Mouse (Mus musculus) hindbrain, embryonic 15.5 days (tissue): ENCODE results near the gene Ggct. TPM values are rescaled to one million over a fixed set of nuclear protein-coding genes. Genes with fewer than 3 reads are reported as not detected.
"Not testable (repeated sequence)": the region's sequence is repeated elsewhere in the genome, so short reads cannot be mapped to it uniquely, and the experiment has no call there.

Source experiments
- ATAC-seq: fragments of 200-750 bp; cut with Nextera tagmentation; 2 replicates; pipeline ENCODE4 v1.8.0; 2017; ENCODE audit warnings: low read depth, moderate number of reproducible peaks, moderate TSS enrichment; ENCODE audit not compliant: low FRiP score
- H3K27ac ChIP-seq: fragments of 300-500 bp; sonication (generic); replicated peaks from 2 replicates; pipeline ENCODE4 v1.5.1; 2015; ENCODE audit warnings: mild to moderate bottlenecking, inconsistent platforms
- H3K27me3 ChIP-seq: fragments of 300-500 bp; sonication (generic); 2 replicates; pipeline ENCODE4 v1.6.1; 2015; ENCODE audit warnings: control low read depth, inconsistent platforms
- H3K36me3 ChIP-seq: fragments of 300-500 bp; sonication (generic); 2 replicates; pipeline ENCODE4 v1.6.1; 2015; ENCODE audit warnings: control low read depth, inconsistent platforms
- H3K4me1 ChIP-seq: fragments of 300-500 bp; sonication (generic); replicated peaks from 2 replicates; pipeline ENCODE4 v1.6.1; 2015; ENCODE audit warnings: control low read depth, inconsistent platforms
- H3K4me2 ChIP-seq: fragments of 300-500 bp; sonication (generic); 2 replicates; pipeline ENCODE4 v1.6.1; 2015; ENCODE audit warnings: moderate library complexity, mild to moderate bottlenecking, inconsistent platforms
- H3K4me3 ChIP-seq: fragments of 300-500 bp; sonication (generic); 2 replicates; pipeline ENCODE4 v1.5.1; 2015; ENCODE audit warnings: mild to moderate bottlenecking, inconsistent platforms
- H3K9ac ChIP-seq: fragments of 300-500 bp; sonication (generic); 2 replicates; pipeline ENCODE4 v1.6.1; 2015; ENCODE audit warnings: inconsistent platforms
- H3K9me3 ChIP-seq: fragments of 300-500 bp; sonication (generic); 2 replicates; pipeline ENCODE4 v1.6.1; 2016; ENCODE audit warnings: control low read depth, inconsistent platforms
- WGBS: fragments of 180-500 bp; shearing (Covaris S2); methylation state at CpG from one replicate; pipeline ENCODE4 v1.1.7; 2015; 5-methylcytosine and 5-hydroxymethylcytosine counted together
- polyA plus RNA-seq: library from polyadenylated mRNA; unstranded; fragments of >200 nt; fragmentation: Nextera tagmentation; extraction: Ambion mirVana; gene quantifications from 2 replicates; pipeline ENCODE4 v1.2.1, GENCODE M21; 2015

The Ggct gene
- polyA plus RNA-seq, 1 experiment from 2014 or later = 15.3 TPM

DNA sequence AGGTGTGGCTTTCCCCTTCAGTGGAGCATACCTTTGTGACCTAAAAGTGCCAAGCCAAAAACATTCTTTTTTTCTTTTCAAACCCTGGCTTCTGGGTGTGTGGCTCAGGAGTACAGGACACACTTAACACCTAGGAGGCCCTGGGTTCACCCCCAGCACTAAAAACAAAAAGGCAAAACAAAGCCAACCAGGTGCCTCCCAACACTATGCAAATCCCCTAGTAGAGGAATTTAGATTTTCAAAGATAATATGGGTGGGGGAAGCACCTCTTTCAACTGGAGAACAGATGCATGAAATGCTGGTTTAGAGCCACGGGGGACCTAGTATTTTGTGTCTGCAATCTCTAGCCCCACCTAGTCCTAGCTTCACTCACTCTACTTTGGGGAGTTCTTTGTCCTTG is 28.0 kb downstream of the Ggct start:
- H3K9ac ChIP-seq = no peak overlapping the region
- no peak overlapping the region for H3K4me2 ChIP-seq
- no peaks in the 10 kb centered on the region for H3K36me3 ChIP-seq
- no peaks in the 10 kb centered on the region for H3K27me3 ChIP-seq
- no peaks in the 10 kb centered on the region for H3K9me3 ChIP-seq
- H3K4me3 ChIP-seq = no peak overlapping the region
- no peak overlapping the region for H3K27ac ChIP-seq
- no peaks in the 10 kb centered on the region for H3K4me1 ChIP-seq
- WGBS = 60% methylated on average over 1 of the region's 1 CpGs
- no peak for ATAC-seq

DNA sequence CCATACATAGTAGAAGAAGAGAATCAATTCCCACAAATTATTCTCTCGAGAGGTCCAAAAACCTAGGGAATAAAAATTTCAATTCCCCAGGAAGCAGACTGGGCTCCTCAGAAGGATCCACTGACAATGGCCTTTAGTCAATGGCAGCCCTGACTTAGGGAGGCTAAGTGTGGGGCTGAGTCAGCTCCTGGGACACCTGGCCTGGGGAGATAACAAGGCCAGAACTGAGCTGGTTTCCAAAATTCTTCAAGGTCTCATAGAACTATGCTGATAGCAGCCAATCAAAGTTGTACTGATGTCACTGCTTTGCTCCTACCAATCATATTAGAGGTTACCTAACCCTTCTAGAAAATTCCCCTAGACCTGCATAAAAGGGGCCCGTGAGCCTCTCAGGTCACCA is 29.2 kb downstream of the Ggct start:
- WGBS = 91% methylated on average over 2 of the region's 2 CpGs
- Histone ChIP-seq H3K27me3 (no peaks in the 10 kb centered on the region), H3K4me1 (no peaks in the 10 kb centered on the region), H3K4me2 (no peak overlapping the region), H3K27ac (no peak overlapping the region), H3K36me3 (no peaks in the 10 kb centered on the region), H3K9me3 (no peaks in the 10 kb centered on the region), H3K4me3 (no peak overlapping the region), H3K9ac (no peak overlapping the region)
- ATAC-seq = no peak

DNA sequence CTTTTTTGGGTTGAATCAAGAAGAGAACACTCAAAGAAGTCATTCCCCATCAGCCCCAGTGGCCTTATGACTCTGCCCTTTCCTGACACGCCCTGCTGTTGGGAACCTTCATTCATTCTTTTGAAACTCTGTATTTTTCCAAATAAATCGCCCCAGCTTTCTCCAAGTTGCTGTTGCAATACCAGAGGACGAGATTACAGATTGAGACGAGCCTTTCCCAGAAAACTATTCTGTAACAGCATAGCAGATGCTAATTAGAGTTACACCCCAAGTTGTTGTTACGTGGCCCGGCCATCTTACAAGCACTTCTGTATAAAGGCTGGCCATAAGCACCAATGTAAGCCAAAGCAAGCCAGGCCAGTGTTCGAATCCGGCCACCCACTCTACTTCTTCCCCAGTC is 35.1 kb downstream of the Ggct start:
- no peak for ATAC-seq
- Histone ChIP-seq H3K4me3 (no peak overlapping the region), H3K9me3 (no peaks in the 10 kb centered on the region), H3K4me1 (no peaks in the 10 kb centered on the region), H3K9ac (no peak overlapping the region), H3K4me2 (no peak overlapping the region), H3K27ac (no peak overlapping the region), H3K27me3 (no peaks in the 10 kb centered on the region), H3K36me3 (no peaks in the 10 kb centered on the region)
- 92% methylated on average over 8 of the region's 8 CpGs for WGBS

DNA sequence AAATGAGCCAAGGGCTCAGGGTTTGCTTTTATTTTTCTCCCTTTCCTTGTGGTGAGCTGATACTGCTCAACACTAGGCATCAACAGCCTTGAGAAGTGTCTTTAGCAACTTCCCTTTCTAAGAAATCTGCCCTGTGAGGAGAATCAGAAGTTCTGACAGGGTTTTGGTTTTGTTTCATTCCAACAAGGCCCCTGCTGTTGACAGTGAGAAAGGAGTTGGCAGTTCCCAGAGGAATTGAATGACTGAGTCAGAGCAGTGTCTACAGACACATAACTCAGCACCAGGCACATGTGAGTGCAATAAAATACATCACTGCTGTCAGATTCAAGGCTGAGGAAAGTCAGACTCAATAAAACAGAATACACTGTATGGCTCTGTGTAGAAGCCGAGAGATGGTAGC is 36.3 kb downstream of the Ggct start:
- 75% methylated on average over 1 of the region's 1 CpGs for WGBS
- ATAC-seq = no peak
- Histone ChIP-seq H3K27ac (no peak overlapping the region), H3K9ac (no peak overlapping the region), H3K9me3 (no peaks in the 10 kb centered on the region), H3K27me3 (no peaks in the 10 kb centered on the region), H3K4me3 (no peak overlapping the region), H3K4me1 (no peaks in the 10 kb centered on the region), H3K36me3 (no peaks in the 10 kb centered on the region), H3K4me2 (no peak overlapping the region)

DNA sequence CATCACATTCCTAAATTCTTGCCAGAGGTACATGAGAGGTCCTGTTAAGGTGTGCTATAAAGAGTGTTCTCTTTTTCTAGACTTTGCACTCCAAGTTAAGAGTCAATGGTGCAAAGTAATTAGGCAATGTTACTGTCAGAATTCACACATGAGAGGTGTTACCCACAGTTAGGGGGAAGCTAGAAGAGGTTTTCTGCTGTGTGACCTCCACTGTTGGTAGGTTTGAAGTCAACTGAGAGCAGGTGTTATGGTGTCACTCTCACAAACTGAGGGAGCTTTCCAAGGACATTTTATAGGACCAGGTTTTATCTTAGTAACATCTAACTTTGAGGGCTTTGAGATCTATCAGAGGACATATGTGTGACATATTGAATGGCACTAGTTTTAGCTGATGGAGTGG is 36.8 kb downstream of the Ggct start:
- no peak overlapping the region for H3K27ac ChIP-seq
- no peaks in the 10 kb centered on the region for H3K36me3 ChIP-seq
- ATAC-seq = no peak
- no peak overlapping the region for H3K4me3 ChIP-seq
- no peaks in the 10 kb centered on the region for H3K27me3 ChIP-seq
- H3K9ac ChIP-seq = no peak overlapping the region
- no peak overlapping the region for H3K4me2 ChIP-seq
- no peaks in the 10 kb centered on the region for H3K4me1 ChIP-seq
- no peaks in the 10 kb centered on the region for H3K9me3 ChIP-seq

DNA sequence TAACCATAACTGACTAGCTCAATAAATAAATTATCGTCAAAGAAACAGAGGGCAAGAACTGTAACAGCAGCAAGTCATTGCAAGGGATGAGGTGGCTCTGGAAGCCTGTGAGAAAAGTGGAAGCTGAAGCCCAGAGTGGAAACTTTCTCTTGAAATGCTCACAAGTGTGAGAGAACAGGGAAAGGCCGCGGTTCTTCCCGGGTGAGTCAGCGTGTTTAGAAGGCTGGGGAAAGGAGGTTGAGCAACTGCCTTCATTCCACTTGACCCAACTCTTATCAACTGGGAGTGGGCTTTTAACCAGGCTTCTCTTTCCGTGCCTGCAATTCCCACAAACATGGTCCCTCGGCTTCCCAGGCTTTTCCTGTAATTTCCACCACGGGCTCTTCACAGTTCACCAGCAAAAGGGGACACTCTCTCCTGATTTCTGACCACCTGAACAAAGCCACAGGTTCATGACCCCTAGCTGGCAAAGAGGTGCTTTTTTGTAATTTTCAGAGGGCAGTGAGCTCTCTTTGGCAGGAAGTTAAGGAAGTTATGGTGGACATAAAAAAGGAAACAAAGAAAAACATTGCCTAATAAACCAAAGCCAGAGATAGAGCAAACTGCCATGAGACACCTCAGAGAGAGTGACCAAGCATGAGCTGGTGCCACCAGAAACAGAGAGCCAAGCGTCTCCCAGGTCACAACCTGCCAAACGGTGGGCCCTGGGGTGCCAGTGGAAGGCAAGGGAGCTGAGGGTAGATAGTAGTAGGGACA is 37.9 kb downstream of the Ggct start:
- Histone ChIP-seq H3K4me1 (no peaks in the 10 kb centered on the region), H3K4me3 (no peak overlapping the region), H3K9me3 (no peaks in the 10 kb centered on the region), H3K27ac (no peak overlapping the region), H3K9ac (no peak overlapping the region), H3K27me3 (no peaks in the 10 kb centered on the region), H3K36me3 (no peaks in the 10 kb centered on the region), H3K4me2 (no peak overlapping the region)
- WGBS = 88% methylated on average over 10 of the region's 10 CpGs
- no peak for ATAC-seq

DNA sequence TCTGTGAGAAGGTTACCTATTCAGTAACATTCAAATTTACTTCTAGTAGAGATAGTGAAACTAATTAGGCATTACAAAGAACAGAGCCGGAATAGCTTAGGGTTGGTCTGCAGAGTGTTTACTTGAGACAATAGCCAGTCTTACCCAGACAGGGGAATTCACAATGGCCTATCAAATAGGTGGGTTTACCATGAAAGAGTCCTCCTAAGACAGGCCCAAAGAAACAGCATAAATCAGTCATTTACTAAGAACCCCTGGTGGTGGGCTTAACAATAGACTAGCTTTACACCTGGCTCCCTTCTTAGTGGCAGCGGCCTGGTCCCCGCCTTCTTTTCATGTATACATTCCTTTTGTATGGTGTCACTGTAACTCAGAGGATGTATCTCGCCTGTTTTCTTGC is 39.4 kb downstream of the Ggct start:
- not testable (repeated sequence) for H3K27ac ChIP-seq, H3K9ac ChIP-seq, ATAC-seq, H3K4me3 ChIP-seq, H3K9me3 ChIP-seq, H3K36me3 ChIP-seq, H3K4me2 ChIP-seq, H3K27me3 ChIP-seq, H3K4me1 ChIP-seq
- WGBS = 77% methylated on average over 4 of the region's 4 CpGs

DNA sequence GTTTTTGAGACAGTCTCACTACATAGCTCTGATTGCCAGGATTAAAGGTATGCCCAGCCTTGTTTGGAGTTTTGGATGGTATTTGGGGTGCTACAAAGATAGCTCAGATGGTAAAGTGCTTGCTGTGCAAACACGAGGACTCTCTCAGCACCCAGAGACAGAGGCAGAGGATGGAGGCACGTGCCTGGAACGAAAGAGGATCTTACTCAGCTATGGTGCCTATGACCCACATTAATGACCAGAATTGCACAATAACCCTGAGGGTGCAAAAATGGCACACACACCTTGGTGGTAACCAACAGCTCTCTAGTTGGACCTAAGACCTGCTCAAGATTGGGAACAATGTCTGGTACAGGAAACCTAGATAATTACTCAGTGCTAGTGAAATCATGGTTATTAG is 40.2 kb downstream of the Ggct start:
- no peaks in the 10 kb centered on the region for H3K36me3 ChIP-seq
- no peak overlapping the region for H3K27ac ChIP-seq
- WGBS = 90% methylated on average over 3 of the region's 3 CpGs
- H3K9me3 ChIP-seq = no peaks in the 10 kb centered on the region
- no peaks in the 10 kb centered on the region for H3K27me3 ChIP-seq
- H3K4me3 ChIP-seq = no peak overlapping the region
- no peak for ATAC-seq
- H3K4me1 ChIP-seq = no peaks in the 10 kb centered on the region
- H3K4me2 ChIP-seq = no peak overlapping the region
- H3K9ac ChIP-seq = no peak overlapping the region

DNA sequence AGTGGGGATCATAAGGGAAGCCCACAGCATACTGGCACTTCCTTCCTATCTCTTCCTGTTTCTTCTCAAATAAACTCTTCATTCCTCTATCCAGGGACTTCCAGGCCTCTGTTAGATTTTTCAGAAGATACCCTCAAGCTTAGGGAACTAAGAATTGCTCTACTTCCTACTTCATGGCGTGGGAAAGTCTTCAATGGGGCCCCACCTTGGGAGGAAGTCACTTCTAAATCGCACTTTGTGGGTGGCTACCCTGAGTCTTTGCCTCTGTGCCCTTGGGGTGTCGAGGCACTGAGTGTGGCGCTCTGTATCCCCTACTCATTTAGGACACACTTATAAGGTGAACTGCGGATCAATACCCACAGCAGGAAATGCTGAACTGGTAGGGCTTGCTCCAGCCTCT is 44.1 kb downstream of the Ggct start:
- Histone ChIP-seq H3K4me2 (no peak overlapping the region), H3K27ac (no peak overlapping the region), H3K36me3 (no peaks in the 10 kb centered on the region), H3K9ac (no peak overlapping the region), H3K9me3 (no peaks in the 10 kb centered on the region), H3K4me1 (0 out of 2 replicates have a peak, but pooled peaks cover 4% of the 10 kb centered on the region), H3K27me3 (peaks cover 5% of the 10 kb centered on the region; the same call in 1 of the 2 replicates), H3K4me3 (no peak overlapping the region)
- ATAC-seq = no peak
- WGBS = 89% methylated on average over 5 of the region's 5 CpGs

DNA sequence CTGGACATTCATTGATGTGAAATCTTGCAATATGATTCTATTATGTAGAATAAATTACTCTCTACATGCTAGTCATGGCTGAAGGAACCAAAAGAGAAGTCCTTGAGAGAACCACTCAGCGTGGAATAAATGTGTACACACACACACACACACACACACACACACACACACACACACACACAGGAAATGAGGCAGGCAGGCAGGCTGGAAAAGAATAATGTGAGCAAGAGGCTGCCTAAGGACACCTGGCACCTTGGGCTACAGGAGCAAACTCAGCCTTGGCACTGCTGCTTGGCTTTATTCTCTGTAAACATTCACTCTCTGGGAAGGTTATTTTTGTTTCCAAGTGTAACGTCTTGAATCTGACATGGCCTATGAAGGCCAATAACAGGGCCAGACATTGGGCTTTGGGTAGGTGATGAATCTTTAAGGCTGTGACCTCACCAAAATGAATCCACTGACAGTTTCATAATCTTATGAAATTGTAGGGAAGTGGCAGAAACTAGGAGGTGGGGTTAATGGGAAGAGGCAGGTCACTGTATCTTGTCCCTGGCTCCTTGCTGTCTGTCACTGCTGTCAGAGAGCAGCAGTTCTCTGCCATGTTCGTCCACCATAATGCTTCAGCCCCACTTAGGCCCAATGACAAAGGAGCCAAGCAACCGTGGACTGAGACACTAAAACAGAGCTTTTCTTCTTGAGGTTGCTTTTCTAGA is 46.4 kb downstream of the Ggct start:
- Histone ChIP-seq H3K9me3 (no peaks in the 10 kb centered on the region), H3K4me1 (0 out of 2 replicates have a peak, but pooled peaks cover 4% of the 10 kb centered on the region), H3K36me3 (no peaks in the 10 kb centered on the region), H3K27me3 (peaks cover 10% of the 10 kb centered on the region), H3K9ac (no peak overlapping the region), H3K4me2 (no peak overlapping the region), H3K4me3 (no peak overlapping the region), H3K27ac (no peak overlapping the region)
- WGBS = 67% methylated on average over 4 of the region's 4 CpGs
- no peak for ATAC-seq

DNA sequence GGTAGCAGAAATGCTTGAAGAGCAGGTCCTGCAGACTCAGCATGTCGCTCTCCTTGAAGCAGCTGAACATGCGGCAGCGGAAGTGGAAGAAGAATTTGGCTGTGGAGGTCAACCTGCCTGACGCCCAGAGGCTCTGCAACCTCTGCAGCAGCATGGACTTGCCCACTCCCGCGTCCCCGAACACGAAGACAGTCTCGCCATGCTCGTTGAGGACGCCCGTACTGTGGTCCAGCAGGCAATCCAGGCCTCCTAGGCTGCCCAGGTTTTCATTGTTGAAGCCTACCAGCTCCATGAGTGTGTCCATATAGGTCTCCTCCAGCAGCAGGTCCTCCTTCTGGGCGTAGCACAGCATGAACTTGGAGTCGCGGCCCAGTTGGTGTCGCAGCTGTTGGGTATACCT is 48.2 kb downstream of the Ggct start:
- H3K9ac ChIP-seq = no peak overlapping the region
- no peak for ATAC-seq
- no peaks in the 10 kb centered on the region for H3K9me3 ChIP-seq
- H3K27ac ChIP-seq = no peak overlapping the region
- H3K4me2 ChIP-seq = no peak overlapping the region
- 0 out of 2 replicates have a peak, but pooled peaks cover 4% of the 10 kb centered on the region for H3K4me1 ChIP-seq
- WGBS = 88% methylated on average over 16 of the region's 16 CpGs
- no peak overlapping the region for H3K4me3 ChIP-seq
- no peaks in the 10 kb centered on the region for H3K36me3 ChIP-seq
- H3K27me3 ChIP-seq = peaks cover 10% of the 10 kb centered on the region

DNA sequence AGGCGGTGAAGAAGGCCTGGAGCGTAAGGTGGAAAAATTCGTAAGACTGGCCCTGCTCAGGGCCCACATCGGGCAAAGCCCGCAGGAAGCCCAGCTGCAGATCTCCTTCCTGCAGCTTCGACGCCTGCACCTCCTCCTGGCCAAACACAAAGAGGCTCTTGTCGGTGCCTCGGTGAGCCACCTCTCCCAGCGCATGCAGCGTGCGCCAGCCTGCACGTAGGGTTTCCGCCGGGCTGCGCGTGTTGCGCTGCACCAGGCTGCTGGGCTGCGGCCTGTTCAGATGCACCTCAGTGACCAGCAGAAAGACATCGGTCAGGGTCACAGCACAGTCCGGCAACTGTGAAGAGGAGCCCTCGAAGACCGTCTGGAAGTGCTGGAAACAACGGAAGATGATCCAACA is 49.0 kb downstream of the Ggct start:
- no peak overlapping the region for H3K27ac ChIP-seq
- H3K9me3 ChIP-seq = no peaks in the 10 kb centered on the region
- H3K4me1 ChIP-seq = 0 out of 2 replicates have a peak, but pooled peaks cover 4% of the 10 kb centered on the region
- H3K36me3 ChIP-seq = no peaks in the 10 kb centered on the region
- 56% methylated on average over 24 of the region's 24 CpGs for WGBS
- peak overlapping the region; percentile 18; the same call in 1 of the 2 replicates for H3K4me2 ChIP-seq
- no peak overlapping the region for H3K9ac ChIP-seq
- H3K27me3 ChIP-seq = peaks cover 10% of the 10 kb centered on the region
- H3K4me3 ChIP-seq = no peak overlapping the region
- no peak for ATAC-seq
